ENCODE assay signal across 45 mouse cellular contexts in the genomic region with DNA sequence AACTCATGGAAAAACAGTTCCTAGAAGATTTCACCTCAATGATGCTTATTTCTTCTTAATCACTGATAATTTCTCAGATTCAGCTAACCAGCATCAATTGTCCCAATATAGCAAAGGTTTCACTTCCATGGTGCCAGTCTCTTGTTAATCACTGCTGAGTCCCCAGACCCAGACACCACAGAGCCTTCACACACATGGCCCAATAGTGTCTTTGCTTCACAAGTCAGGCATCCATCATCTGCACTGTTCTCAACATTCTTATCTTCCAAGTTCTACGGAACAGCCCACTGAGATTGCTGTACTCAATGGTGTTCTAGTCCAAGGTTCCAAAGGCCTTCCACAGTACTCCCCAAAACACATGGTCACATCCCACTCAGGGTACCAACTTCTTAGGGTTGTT. TPM values are rescaled to one million over a fixed set of nuclear protein-coding genes. Genes with fewer than 3 reads are reported as not detected.
"Had no signal": no experiment of that assay in that cellular context is flagged by ENCODE, and none has a peak within 500 bp of the region (broad histone marks: within the 10 kb centered on the region; RNA-seq: fewer than 3 reads in every experiment).

A gene (plus strand): TSS at position 301 of the 400 bp plus-strand sequence.

- H3K4me2 ChIP-seq: limb, embryonic 12.5 days; limb, embryonic 13.5 days; limb, embryonic 15.5 days; liver, embryonic 11.5 days; liver, embryonic 12.5 days; liver, embryonic 13.5 days; liver, embryonic 15.5 days; lung, embryonic 14.5 days; lung, embryonic 15.5 days; midbrain, embryonic 11.5 days; midbrain, embryonic 12.5 days; midbrain, embryonic 13.5 days; midbrain, embryonic 15.5 days had no signal

- H3K9me3 ChIP-seq: limb, embryonic 10.5 days; limb, embryonic 13.5 days; limb, embryonic 15.5 days; liver, embryonic 12.5 days; liver, embryonic 15.5 days; lung, embryonic 15.5 days; midbrain, embryonic 12.5 days; midbrain, embryonic 13.5 days; midbrain, embryonic 15.5 days had no signal

- DNase-seq: left cerebral cortex, postnatal 4 days; liver; liver, embryonic 13.5 days; liver, postnatal 0 days; lung, adult 18-20 months; lung, adult 2 months; lung, embryonic 14.5 days; lung, postnatal 10 days; lung, postnatal 14 days; lung, postnatal 36 days; lung, postnatal 4 days; midbrain, embryonic 14.5 days had no signal

- H3K36me3 ChIP-seq: limb, embryonic 10.5 days; limb, embryonic 12.5 days; limb, embryonic 13.5 days; limb, embryonic 15.5 days; liver, embryonic 12.5 days; liver, embryonic 13.5 days; liver, embryonic 15.5 days; lung, embryonic 15.5 days; midbrain, embryonic 10.5 days; midbrain, embryonic 12.5 days; midbrain, embryonic 13.5 days; midbrain, embryonic 15.5 days had no signal

- H3K9ac ChIP-seq: limb, embryonic 12.5 days; limb, embryonic 13.5 days; limb, embryonic 15.5 days; liver, embryonic 12.5 days; liver, embryonic 13.5 days; liver, embryonic 14.5 days; liver, embryonic 15.5 days; liver, postnatal 0 days; lung, embryonic 14.5 days; lung, embryonic 15.5 days; midbrain, embryonic 12.5 days; midbrain, embryonic 13.5 days; midbrain, embryonic 15.5 days had no signal

- H3K4me1 ChIP-seq: limb, embryonic 10.5 days; limb, embryonic 12.5 days; limb, embryonic 13.5 days; limb, embryonic 15.5 days; liver, embryonic 12.5 days; liver, embryonic 13.5 days; liver, embryonic 15.5 days; lung, embryonic 15.5 days; megakaryocyte, embryonic 14.5 days; midbrain, embryonic 10.5 days; midbrain, embryonic 12.5 days; midbrain, embryonic 13.5 days; midbrain, embryonic 15.5 days had no signal

- H3K4me3 ChIP-seq: limb, embryonic 10.5 days; limb, embryonic 12.5 days; limb, embryonic 13.5 days; limb, embryonic 15.5 days; liver, embryonic 12.5 days; liver, embryonic 13.5 days; liver, embryonic 15.5 days; lung, embryonic 15.5 days; megakaryocyte, embryonic 14.5 days; midbrain, embryonic 10.5 days; midbrain, embryonic 12.5 days; midbrain, embryonic 13.5 days; midbrain, embryonic 15.5 days; myocyte had no signal

- H3K27me3 ChIP-seq: limb, embryonic 12.5 days; limb, embryonic 13.5 days; limb, embryonic 15.5 days; liver, embryonic 12.5 days; liver, embryonic 13.5 days; liver, embryonic 15.5 days; lung, embryonic 15.5 days; megakaryocyte, embryonic 14.5 days; midbrain, embryonic 12.5 days; midbrain, embryonic 13.5 days; midbrain, embryonic 15.5 days had no signal

- ATAC-seq: liver, embryonic 12.5 days; liver, postnatal 0 days; lung, postnatal 0 days; midbrain, embryonic 13.5 days; midbrain, embryonic 15.5 days; midbrain, embryonic 16.5 days had no signal

- H3K27ac ChIP-seq: limb, embryonic 10.5 days; limb, embryonic 12.5 days; limb, embryonic 13.5 days; limb, embryonic 15.5 days; liver, embryonic 12.5 days; liver, embryonic 13.5 days; liver, embryonic 14.5 days; liver, embryonic 15.5 days; lung, embryonic 15.5 days; macrophage; midbrain, embryonic 10.5 days; midbrain, embryonic 12.5 days; midbrain, embryonic 13.5 days; midbrain, embryonic 15.5 days had no signal

RNA-seq across cellular contexts. Expression of the gene that starts here (rescaled TPM):
- total RNA-seq: left cerebral cortex, adult 8-10 months; left cerebral cortex, postnatal 10 days; left cerebral cortex, postnatal 14 days; left cerebral cortex, postnatal 25 days; left cerebral cortex, postnatal 36 days; left cerebral cortex, postnatal 4 days; liver, adult 2 months; megakaryocyte progenitor cell, adult 5-6 weeks; megakaryocyte, adult 5-6 weeks; megakaryocyte-erythroid progenitor cell, adult 5-6 weeks; midbrain, postnatal 0 days; monocyte, adult 5-6 weeks had no signal
- polyA plus RNA-seq: limb, embryonic 10.5 days; limb, embryonic 11.5 days; limb, embryonic 12.5 days; limb, embryonic 13.5 days; limb, embryonic 14.5 days; limb, embryonic 15.5 days; liver, adult 2 months; liver, embryonic 11.5 days; liver, embryonic 12.5 days; liver, embryonic 13.5 days; liver, embryonic 14.5 days; liver, postnatal 0 days; lung, adult 2 months; lung, embryonic 14.5 days; lung, embryonic 15.5 days; lung, embryonic 16.5 days; lung, postnatal 0 days; macrophage; midbrain, embryonic 10.5 days; midbrain, embryonic 11.5 days; midbrain, embryonic 12.5 days; midbrain, embryonic 13.5 days; midbrain, embryonic 14.5 days; midbrain, embryonic 15.5 days; midbrain, embryonic 16.5 days; midbrain, postnatal 0 days; myocyte had no signal
